Mouse (Mus musculus) cerebellum, postnatal 10 days (tissue): ENCODE data around the gene Etv3.
"Not testable (repeated sequence)": the region's sequence is repeated elsewhere in the genome, so short reads cannot be mapped to it uniquely, and the experiment has no call there.

Source experiments
- DNase-seq, 2 experiments: peaks; one replicate each; pipeline ENCODE4 v3.0.0; 2021; ENCODE audit warnings: mixed read lengths in 2 of 2

Etv3 gene

DNA sequence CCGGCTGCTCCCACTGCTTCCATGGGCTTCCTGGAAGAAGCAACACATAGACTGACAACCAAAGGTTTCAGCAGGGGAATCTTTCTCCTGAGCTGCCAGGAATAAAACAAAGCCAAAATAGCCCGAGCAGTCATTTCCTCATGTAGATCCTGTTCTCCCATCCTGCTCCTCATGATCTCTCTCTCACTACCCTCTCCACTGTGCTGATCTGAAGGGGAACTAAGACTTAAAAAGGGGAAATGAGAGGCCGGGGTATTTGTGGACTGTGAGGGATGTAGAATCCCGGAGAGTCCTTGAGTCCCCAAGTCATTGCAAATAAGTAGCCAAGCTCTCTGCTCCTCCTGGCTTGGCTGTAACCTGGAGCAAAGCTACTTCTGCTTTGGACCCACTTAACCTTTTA is 4.1 kb upstream of the Etv3 start:
- DNase-seq, result no peak

- no peak for DNase-seq
Observed at GRCm38 (mm10) chr3:87521833-87522232, 3.4 kb upstream of the Etv3 start.

GRCm38 (mm10) chr3:87523701-87524100 is 1.5 kb upstream of the Etv3 start:
- no peak for DNase-seq

GRCm38 (mm10) chr3:87525837-87526570 is 797 bp downstream of the Etv3 start:
- DNase-seq, result peak; percentile 30 to 51

DNA sequence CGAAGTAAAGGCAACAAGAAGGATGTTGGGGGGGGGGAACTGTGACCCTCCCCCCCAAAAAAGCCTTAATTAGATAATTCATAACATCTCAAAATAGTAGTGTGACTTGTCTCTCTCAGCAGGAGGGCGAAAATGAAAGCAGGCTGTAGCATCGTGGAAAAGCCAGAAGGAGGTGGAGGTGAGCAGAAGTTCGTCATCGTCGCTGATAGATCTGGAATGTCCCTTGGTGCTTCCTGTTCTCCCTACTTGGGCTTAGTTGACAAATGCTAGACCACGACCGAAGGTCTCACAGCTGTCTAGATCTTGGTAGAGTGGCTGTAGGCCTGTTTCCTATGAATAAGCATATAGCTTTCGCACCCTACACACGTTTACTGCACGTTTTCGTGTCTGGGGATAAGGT is 1.9 kb downstream of the Etv3 start:
- no peak for DNase-seq

DNA sequence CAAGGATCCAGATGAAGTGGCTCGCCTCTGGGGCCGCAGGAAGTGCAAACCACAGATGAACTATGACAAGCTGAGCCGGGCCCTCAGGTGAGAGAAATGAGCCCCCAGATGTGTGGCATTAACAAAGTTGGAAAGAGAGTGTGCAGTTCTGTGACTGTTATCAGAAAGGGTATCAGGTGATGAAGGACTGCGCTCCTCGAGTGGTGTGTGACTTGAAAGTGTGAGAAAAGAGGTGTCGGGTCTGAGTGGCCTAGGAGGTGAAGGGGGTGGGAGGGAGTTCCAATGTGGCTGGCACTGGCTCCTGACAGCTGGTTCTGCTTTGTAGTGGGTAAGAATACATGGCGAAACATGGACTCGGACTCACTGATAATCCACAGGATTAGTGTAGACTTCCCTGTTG is 2.8 kb downstream of the Etv3 start:
- no peak for DNase-seq

DNA sequence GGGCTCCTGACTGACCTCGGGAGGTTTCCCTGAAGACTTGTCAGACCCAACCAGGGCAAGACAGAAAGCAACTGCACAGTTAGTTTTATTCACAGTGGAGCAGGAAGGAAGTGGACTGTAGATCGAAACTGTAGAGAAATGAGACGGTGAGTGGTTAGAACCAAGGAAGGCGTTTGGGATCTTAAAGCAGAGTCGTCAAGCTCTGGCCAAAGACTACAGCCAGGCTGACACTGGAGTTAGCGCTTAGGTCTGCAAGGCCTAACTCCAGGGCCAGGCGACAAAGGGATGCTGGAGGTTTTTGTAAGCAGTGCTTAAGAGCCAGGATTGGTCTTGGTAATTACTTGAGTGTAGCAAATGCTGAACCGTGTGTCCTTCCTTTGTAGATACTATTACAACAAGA is 3.6 kb downstream of the Etv3 start:
- no peak for DNase-seq

DNA sequence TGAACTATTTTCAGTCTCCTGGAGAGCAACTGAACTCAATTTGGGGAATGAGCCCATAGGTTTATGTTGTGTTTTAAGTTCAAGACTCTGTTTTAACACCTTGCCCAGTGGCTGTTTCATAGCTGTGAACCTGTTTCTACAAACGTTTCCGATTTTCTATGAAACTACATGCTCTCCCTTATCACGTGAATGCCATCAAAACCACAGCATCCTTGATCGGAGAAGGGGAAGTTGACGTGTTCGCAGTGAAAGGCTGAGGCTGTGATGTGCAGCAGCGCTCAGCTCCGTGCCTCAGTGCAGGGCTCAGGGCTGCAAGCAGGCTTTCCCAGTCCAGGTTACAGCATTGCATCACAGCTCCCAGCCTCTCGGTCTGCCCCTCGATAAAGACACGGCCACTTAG is 4.4 kb downstream of the Etv3 start:
- no peak for DNase-seq

DNA sequence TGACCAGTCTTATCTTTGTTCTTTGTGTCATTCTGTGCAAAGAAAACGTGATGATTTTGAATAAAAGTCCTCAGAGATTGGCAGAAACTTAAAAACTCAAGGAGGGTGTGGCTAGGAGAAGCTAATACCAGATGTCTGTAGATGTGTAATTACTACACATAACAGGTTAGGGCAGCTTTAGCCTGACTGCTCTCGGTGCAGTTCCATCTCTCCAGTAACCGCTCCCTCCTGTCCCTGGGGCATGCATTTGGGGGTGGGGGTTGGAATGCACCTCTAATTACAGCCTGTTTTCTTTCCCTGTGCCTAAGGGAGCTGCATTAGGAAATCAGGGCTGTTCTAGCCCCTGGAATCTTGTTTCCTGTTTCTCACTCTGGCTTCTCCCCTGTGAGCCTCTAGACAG is 5.0 kb downstream of the Etv3 start:
- no peak for DNase-seq

GRCm38 (mm10) chr3:87533667-87534378 is 8.6 kb downstream of the Etv3 start:
- DNase-seq, result no peak

- DNase-seq, result no peak
Observed at GRCm38 (mm10) chr3:87538034-87538433, 12.8 kb downstream of the Etv3 start.

DNA sequence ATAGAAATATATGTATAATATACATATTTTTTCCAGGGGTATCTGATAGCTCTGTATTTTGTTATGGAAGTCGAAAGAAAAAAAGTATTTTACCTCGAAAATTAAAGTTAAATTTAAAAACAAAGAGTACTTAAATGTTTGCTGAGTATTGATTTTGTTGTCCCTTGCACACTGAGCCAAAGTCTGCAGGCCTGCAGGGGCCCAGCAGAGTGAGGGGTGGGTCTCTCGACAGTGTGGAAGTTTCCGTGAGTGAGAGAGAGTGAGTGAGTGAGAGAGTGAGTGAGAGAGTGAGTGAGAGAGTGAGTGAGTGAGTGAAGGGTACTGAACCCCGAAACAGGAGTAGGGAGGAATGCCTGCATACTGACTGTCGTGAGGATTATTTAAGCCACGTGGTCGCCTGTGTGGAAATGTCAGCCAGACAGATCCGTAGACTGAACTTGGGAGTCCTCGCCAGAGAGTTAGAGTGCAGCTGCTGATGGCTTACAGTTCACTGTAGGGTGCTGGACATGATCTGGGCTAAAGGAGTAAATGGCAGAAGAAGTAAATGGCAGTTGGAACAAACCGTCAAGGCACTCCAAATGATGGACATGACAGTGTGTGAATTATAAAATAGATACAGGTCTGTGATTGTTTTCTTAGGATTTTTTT is 14.9 kb downstream of the Etv3 start:
- no peak for DNase-seq

DNA sequence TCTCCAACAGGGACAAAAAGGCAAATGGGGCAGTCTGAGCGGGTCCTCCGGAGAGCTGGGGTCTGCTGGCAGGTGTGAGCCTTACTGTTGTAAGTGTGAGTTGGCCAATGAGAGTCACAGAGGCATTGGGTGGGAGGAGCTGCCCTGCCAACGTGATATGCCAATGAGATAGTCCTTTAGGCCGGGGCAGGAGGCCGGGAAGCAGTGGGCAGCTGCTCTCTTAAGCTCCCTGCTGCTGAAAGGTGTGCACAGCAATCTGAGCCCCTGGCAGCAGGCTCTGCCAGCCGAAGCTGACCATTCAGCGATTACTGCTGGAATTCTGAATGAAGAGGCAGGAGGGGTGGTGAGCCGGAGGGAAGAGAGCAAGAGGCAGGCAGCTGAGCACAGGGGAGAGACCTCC is 15.5 kb downstream of the Etv3 start:
- DNase-seq, result peak; percentile 51

- peak; percentile 67 to 71 for DNase-seq
Observed at GRCm38 (mm10) chr3:87542481-87543215, 17.4 kb downstream of the Etv3 start.

DNA sequence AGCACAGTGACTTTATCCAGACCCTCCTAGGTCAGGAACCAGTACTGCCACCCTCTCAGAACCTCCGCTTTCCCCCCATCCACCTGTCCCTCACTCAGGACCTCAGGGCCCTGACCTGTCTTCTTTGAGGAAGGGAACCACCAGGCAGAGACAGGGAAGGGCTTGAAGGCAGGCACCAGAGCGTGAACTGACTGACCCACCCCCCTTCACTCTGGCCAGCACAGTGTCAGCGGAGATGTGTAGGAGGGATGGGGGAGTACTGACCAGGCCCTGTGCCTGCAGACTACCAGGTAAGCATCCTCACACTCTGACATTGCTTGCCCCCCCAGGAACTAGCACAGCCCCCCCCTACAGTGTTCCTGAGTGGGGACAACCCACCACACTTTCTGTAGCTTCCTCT is 20.3 kb downstream of the Etv3 start:
- no peak for DNase-seq

DNA sequence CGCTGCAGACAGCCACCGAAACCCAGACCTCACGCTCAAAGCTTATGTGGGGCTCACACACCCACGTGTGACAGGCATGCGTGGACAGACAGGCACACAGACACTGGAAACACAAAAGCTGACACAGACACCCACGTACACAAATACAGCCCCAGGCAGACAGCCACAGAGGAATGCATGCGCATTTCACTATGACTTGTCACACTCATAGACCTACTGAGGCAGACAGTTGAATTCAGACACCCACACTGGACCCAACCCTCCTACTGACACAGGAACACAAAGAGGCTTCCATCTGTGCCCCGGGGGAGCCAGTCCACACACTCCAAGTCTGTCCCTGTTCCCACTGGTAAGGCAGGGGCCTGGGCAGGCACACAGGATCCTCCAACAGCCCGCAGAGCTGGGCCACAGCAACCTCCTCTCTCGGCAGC is 21.1 kb downstream of the Etv3 start:
- no peak for DNase-seq

GRCm38 (mm10) chr3:87549908-87550307 is 24.7 kb downstream of the Etv3 start:
- DNase-seq, result no peak

DNA sequence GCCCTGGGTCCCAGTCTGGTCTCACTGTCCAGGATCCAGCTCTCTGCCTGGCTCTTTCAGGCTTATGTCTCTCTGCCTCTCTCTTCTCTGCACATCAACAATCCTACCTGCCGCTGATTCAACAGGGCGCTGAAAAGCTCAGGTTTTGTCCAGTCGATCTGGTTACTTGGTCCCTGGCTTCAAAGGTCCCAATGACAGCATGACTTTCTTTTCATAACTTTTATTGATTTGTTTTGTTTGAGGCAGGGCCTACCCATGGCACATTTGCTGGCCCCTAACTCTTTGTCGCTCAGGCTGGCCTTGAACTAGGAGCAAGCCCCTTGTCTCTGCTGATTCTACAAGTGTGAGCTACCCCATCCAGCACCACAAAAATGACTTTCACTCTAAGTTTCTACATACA is 27.1 kb downstream of the Etv3 start:
- DNase-seq, result no peak

DNA sequence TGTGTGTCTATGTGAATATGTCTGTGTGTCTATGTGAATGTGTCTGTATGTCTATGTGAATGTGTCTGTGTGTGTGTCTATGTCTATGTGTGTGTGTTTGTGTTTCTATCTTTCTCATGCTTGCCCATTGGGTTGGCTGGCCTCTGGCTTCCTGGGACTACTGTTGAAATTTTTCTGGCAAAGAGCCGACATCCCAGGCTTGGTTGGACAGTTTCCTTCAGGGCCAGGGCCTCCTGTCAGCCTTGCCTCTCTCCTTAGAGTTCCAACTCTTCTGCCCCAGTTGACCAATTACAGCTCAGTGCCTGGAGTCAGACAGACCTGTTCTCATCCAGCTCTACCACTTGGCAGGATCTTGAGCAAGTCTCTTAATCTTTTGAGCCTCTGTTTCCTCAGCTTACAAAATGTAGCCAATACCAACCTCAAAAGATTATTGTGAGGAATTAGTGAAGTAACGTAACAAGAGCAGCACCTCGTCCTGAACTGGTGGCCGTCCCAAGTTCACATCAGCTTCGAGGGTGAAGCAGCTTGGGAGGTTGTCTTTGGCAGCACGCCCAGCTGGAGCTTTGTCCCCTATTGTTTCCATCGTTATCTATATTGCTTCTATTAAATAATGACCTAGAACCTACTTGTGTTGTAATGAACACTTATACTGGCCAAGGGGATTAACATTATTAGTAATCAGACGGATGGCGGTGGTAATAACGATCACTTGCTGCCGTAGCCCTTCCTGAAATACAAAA is 28.2 kb downstream of the Etv3 start:
- DNase-seq, result peak; percentile 86

DNA sequence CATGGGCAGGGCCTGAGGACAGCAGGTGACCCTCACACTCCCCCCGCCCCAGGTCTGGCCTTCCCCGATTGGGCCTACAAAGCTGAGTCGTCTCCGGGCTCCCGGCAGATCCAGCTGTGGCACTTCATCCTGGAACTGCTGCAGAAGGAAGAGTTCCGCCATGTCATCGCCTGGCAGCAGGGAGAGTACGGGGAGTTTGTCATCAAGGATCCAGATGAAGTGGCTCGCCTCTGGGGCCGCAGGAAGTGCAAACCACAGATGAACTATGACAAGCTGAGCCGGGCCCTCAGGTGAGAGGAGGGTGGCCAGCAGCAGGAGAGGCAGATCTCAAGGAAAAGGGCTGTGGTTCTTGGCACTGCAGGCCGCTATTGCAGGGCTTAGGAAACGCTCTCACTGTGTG is 29.7 kb downstream of the Etv3 start:
- not testable (repeated sequence) for DNase-seq

DNA sequence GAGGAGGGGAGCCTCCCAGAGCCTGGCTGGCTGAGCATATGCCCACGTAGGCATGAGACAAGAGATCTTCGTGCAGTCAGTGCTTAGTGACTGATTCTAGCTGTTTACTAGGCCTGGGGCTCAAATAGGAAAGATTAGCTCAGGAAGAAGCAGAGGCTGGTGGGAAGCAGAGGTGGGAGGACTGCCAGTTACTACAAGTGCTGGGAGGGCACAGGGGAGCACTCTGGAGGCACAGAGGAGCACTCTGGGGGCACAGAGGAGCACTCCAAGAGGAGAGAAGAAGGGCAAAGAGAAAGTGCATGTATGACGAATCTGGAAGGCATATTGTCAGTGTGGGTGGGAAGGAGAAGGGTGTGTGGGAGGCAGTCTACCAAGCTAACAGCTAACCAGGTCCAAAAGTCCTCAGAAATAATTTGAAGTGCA is 30.9 kb downstream of the Etv3 start:
- no peak for DNase-seq

DNA sequence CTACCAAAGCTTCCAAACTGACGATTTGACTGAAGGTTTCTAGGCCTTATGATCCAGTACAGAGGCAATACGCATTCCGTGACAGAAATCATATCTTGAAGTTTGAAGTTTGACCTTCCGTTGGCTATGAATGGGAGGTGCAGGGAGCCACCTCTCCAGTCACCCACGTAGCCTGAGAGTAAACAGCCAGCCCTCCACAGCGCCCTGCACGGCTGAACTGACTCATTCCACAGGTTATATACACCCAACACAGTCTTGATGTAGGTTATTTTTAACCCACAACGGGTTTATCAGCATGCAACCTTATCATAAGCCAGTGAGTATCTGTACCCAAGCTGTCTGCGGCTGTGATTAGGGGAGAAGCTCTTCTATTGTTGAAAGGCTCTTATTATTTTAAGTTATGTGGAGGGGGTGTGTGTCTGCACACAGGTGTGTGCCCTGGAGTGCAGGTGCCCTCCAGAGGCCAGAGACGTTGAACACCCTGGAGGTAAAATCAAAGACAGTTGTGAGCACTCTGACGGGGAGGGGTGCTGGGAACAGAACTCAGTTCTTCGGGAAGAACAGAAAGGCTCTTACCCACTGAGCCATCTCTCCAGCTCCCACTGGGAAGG is 31.6 kb downstream of the Etv3 start:
- no peak for DNase-seq
